Mouse (Mus musculus) kidney, adult 8-10 months (tissue): ENCODE data around the gene Arid1b.

Source experiments
- DNase-seq, 2 experiments: peaks; one replicate each; pipeline ENCODE4 v3.0.0; 2022

The Arid1b gene

GRCm38 (mm10) chr17:4993840-4994503, at the start of gene Arid1b:
Gene Arid1b, plus strand, starts transcription at chr17:4994332.
- peak; percentile 77 to 79 for DNase-seq

DNA sequence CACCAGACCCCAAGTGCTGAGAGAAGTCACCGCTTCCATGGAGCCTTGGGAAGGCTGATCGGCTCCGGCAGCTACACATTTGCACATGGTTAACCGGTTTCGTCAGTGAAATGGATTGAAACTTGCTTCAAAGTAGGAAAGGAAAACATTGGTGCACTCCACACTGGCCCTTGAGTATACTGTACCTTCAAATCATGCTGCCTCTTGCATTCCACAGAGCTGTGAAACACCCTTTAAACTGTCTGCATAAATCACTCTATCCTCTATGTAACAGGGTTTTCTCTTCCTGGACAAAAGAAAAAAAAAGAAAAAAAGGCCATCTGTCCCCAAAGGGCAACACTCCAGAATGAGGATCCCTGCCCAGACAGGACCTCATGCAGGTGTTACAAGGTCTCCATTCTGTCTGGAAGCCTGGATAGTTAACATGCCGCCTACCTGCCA, 48.8 kb upstream of the Arid1b start:
- DNase-seq = no peak

- peak; percentile 72 to 77 for DNase-seq
Observed at GRCm38 (mm10) chr17:4945871-4946331, 48.2 kb upstream of the Arid1b start.

GRCm38 (mm10) chr17:4946421-4946974, 47.6 kb upstream of the Arid1b start:
- DNase-seq = peak; percentile 49 to 59

DNA sequence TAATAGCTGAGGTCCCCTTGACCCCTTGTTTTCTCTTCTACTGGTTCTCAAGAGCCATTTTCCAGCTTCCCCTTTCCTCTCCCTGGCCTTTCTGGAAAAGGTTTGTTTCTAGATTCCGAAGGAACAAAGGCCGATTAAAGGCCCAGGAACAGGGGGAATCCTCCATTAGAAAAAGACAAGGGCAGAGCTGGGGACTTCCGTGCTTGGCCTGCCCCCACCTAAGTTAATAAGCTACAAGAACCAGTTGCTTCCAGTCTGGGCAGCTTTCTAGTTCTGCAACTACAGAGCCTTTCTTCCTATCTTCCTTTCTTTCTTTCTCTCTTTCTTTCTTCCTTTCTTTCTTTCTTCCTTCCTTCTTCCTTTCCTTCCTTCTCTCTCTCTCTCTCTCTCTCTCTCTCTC, 47.1 kb upstream of the Arid1b start:
- DNase-seq = peak; percentile 69 to 80

DNA sequence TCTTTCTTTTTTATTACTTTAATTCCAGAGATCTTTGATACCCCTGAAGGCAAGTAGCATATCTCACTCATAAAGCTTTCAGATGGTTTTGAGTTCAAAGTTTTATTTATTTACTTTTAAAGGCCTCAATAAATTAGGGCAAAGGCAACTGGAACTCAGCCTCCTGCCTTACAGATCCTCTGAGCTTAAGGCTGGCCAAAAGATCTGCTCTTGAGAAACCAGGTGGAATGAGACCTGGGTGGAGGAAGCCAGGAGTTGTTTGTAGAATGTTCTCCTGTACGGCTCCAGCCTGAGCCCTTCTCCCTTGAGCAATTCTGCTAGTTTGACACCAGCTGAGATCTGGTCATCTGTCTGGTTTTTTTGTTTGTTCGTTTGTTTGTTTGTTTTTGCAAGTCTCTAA, 46.7 kb upstream of the Arid1b start:
- peak; percentile 40 to 61 for DNase-seq

- DNase-seq = no peak
Observed at GRCm38 (mm10) chr17:4948501-4948900, 45.6 kb upstream of the Arid1b start.

DNA sequence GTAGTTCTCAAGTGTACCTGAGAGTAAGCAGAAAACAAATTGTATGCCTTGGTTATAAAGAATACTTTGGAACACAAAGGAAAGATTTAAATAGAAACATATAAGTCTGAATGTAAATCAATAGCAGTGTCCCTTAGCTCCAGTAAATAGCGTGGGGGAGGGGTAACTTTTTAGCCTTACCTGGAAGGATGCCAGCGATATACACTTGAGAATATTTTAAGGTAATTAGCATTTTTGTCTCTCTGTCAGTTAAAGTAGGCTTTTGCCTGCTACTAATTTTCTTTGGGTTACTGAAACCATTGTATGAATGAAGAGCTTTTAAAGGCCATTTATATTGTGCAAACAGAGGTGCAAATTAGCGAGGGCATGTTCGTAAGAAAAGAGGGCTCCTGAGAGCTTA, 39.7 kb upstream of the Arid1b start:
- no peak for DNase-seq

- no peak for DNase-seq
Observed at GRCm38 (mm10) chr17:4964192-4964877, 29.8 kb upstream of the Arid1b start.

DNA sequence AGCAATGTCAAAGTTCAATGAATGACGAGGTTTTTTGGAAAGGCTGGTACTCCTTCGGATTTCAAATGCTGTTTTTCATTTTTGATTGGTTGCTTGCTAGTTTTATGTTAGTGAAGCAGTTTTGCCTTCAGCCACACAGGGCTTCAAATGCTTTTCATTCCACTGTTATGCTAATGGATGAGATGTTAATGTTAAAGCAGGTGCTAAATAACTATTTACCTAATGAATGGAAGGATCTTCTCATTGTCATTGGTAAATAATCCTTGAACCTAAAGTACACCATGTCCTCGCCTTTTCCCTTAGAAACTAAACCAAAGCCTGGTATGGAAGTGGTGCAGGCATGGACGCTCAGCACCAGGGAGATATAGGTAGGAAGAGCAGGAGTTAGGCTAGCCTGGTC, 26.9 kb upstream of the Arid1b start:
- DNase-seq = no peak

- DNase-seq = no peak
Observed at GRCm38 (mm10) chr17:4968035-4968434, 26.1 kb upstream of the Arid1b start.

- no peak for DNase-seq
Observed at GRCm38 (mm10) chr17:4968878-4969277, 25.3 kb upstream of the Arid1b start.

GRCm38 (mm10) chr17:4972261-4972660, 21.9 kb upstream of the Arid1b start:
- no peak for DNase-seq

- peak; percentile 93 to 96 for DNase-seq
Observed at GRCm38 (mm10) chr17:4974736-4975135, 19.4 kb upstream of the Arid1b start.

DNA sequence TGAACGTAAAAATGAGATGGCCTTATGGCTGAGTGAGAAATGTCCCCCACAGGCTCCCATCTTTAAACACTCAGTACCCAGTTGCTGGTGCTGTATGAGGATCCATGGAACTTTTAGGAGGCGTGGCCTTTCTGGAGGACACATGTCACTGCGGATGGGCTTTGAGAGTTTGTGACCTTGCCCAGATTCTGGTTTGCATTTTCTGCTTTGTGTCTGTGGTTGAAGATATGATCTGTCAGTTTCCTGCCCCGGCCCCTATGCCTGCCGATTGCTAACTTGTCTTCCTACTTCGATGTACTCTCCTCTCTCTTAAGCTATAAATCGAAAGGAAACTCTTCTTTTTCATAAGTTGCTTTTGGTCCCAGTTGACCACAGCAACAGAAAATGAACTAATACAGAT, 14.0 kb upstream of the Arid1b start:
- DNase-seq = no peak

DNA sequence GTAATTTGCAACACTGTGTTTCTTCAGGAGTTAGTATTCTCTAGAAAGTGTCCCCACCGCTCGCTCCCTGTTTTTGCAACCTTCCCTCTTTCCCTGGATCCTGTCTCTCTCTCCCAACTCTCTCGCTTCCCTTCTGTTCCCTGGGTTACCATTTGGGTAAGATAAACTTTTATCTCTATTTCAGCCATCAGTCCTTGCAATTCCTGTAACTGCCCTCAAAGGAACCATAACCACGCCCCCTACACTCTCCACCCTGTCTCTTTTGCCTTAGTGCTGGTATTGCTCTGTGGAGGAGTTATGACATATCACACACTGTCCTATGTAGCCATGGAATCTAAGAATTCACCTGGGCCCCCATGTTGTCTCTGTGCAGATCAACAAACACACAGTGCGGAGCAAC, 11.3 kb upstream of the Arid1b start:
- DNase-seq = no peak

DNA sequence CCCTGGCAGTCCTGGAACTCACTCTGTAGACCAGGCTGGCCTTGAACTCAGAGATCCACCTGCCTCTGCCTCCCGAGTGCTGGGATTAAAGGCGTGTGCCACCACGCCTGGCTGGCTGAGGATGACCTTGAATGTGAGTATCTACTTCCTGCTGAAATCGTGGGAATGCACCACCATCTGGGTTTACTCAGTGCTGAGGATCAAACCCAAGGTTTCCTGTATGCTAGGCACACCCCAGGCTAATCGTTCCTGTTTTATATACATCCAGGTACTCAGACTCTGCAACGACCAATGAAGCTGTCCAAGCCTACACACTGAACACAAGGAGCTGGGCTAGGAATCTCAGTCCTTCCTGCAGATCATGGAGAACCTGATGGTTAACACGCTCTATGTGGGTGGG, 9.4 kb upstream of the Arid1b start:
- no peak for DNase-seq

DNA sequence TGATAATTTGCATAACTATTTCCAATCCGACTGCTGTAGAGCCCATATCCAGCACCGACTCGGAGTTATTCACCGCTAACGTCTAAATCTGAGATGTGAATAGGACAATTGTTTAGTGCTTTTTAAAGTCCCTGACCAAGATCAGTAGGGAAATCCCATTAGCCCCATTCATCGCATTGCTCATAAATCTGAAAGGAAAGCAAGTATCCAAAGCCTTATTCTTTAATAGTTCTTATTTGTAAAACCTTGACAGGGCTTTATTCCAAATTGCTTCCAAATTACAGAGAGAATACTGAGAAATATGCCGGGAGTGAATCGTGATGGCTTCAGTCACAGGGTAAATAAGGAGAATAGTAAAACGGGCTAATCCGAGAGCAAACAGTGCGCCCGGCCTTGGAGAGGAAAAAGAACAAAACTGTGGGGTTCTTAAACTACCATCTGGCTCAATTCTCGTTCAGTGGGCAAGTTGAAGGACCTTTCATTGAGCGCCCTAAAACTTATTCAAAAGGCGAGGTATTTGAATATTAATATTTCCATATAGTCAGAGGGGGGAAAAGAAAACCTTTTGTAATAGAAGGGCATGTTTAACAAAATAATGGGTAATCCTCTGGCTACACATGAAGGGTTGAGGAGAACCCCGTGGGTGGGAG, 3.1 kb upstream of the Arid1b start:
- DNase-seq = no peak

- DNase-seq = no peak
Observed at GRCm38 (mm10) chr17:4991600-4991999, 2.5 kb upstream of the Arid1b start.

DNA sequence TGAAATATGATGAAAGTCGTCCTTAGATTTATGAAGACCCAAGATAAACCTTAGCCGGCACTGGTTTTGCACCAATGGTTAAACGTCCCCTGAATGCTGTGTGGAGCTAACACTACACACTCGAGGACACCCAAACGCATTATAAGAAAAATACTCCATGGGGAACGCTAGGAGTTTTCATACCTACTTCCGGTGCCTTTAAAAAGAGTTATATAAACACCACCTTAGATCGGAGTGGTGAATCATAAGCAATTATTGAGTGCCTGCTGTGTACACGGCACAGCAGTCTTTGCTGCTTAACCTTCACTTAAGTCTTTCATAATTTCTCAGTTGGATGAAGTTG, 664 bp upstream of the Arid1b start:
- no peak for DNase-seq

GRCm38 (mm10) chr17:4994504-4994812, 326 bp downstream of the Arid1b start:
- no peak for DNase-seq

- DNase-seq = peak; percentile 46 to 51
Observed at GRCm38 (mm10) chr17:4994813-4995560, 855 bp downstream of the Arid1b start.

GRCm38 (mm10) chr17:4995561-4996051, 1.5 kb downstream of the Arid1b start:
- DNase-seq = peak; percentile 78 to 85
